Mouse (Mus musculus) spleen, postnatal 10 days (tissue): ENCODE measurements at regions not wholly inside any gene's neighbourhood (a gene's known extent, or its start where the extent isn't known, plus 50 kb on each side); places are given as distances from the start of the nearest gene placed in this dataset.
A peak's percentile ranks its signal among the peaks of the same experiment; 100 is the strongest.

ENCODE experiments used
- DNase-seq, 2 experiments: peaks; one replicate each; pipeline ENCODE4 v3.0.0; 2021 to 2022; ENCODE audit warnings: low spot score in 2 of 2

GRCm38 (mm10) chr1:41244627-41245026 is 439.2 kb downstream of the Tmem182 start:
- no peak for DNase-seq

GRCm38 (mm10) chr1:41264214-41264613 is 458.8 kb downstream of the Tmem182 start:
- DNase-seq = no peak

- DNase-seq = no peak
Observed at GRCm38 (mm10) chr1:41271111-41271730, 465.8 kb downstream of the Tmem182 start.

- DNase-seq = no peak
Observed at GRCm38 (mm10) chr1:41274573-41275270, 469.3 kb downstream of the Tmem182 start.

GRCm38 (mm10) chr1:41275271-41275624 is 469.8 kb downstream of the Tmem182 start:
- no peak for DNase-seq

- DNase-seq = no peak
Observed at GRCm38 (mm10) chr1:41275642-41276041, 470.2 kb downstream of the Tmem182 start.

GRCm38 (mm10) chr1:41276303-41276702 is 470.9 kb downstream of the Tmem182 start:
- no peak for DNase-seq

- DNase-seq = no peak
Observed at GRCm38 (mm10) chr1:41285221-41285620, 479.8 kb downstream of the Tmem182 start.

- no peak for DNase-seq
Observed at GRCm38 (mm10) chr1:41286221-41286620, 480.8 kb downstream of the Tmem182 start.

- no peak for DNase-seq
Observed at GRCm38 (mm10) chr1:41326861-41327480, 521.6 kb downstream of the Tmem182 start.

- no peak for DNase-seq
Observed at GRCm38 (mm10) chr1:41349798-41350758, 544.7 kb downstream of the Tmem182 start.

GRCm38 (mm10) chr1:41359061-41359460 is 553.7 kb downstream of the Tmem182 start:
- DNase-seq = no peak

GRCm38 (mm10) chr1:41361512-41361911 is 556.1 kb downstream of the Tmem182 start:
- no peak for DNase-seq

- no peak for DNase-seq
Observed at GRCm38 (mm10) chr1:41380013-41380412, 574.6 kb downstream of the Tmem182 start.

GRCm38 (mm10) chr1:41381487-41381886 is 576.1 kb downstream of the Tmem182 start:
- no peak for DNase-seq

- DNase-seq = no peak
Observed at GRCm38 (mm10) chr1:41384731-41385130, 579.3 kb downstream of the Tmem182 start.

GRCm38 (mm10) chr1:41386435-41386834 is 581.0 kb downstream of the Tmem182 start:
- DNase-seq = no peak

GRCm38 (mm10) chr1:41390102-41390884 is 584.9 kb downstream of the Tmem182 start:
- peak in 1 of 2 experiments; percentile 13 for DNase-seq

GRCm38 (mm10) chr1:41391071-41391470 is 585.7 kb downstream of the Tmem182 start:
- DNase-seq = no peak

- no peak for DNase-seq
Observed at GRCm38 (mm10) chr1:41393287-41393686, 587.9 kb downstream of the Tmem182 start.

- no peak for DNase-seq
Observed at GRCm38 (mm10) chr1:41395081-41395480, 589.7 kb downstream of the Tmem182 start.
